In the genomic region with DNA sequence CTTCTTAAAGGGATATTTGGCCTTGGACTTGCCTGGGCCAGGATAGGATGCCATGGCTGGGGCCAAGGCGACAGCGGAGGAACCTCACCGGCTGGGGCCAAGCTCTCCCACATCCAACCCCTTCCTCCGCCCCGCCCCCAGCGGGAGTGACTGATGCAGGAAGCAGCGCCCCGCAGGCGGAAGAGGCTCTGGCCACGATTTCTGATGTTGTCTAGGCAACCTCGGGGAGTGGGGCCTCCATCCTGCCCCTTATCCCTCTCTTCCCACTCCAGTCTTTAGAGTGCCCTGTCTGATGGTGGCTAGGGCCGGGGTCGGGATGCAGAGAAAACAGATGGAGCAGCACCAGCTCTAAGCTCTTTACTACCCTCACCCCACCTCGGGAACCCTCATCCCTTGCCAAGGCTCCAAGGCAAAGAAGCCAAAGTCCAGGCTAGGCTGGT, we compare ENCODE assay signal across 8 mouse cellular contexts. TPM values are rescaled to one million over a fixed set of nuclear protein-coding genes. Genes with fewer than 3 reads are reported as not detected.
DNase-seq lines count a peak whose midpoint lies in the region; ATAC-seq and TF ChIP-seq lines count a peak whose summit lies in the region.

No protein-coding gene starts in this region.

- H3K27ac ChIP-seq in hindbrain, embryonic 10.5 days: peak overlapping the region; percentile 95
- H3K27ac ChIP-seq in lung, embryonic 15.5 days: peak overlapping the region; percentile 94
- H3K27ac ChIP-seq in olfactory bulb, adult 2 months (ENCODE audit: insufficient read depth, low read depth, low read length): peak overlapping the region; percentile 93
- H3K27ac ChIP-seq in thymus, adult 2 months (ENCODE audit: control insufficient read depth, insufficient read depth, low read length): no peak overlapping the region

- H3K4me1 ChIP-seq in hindbrain, embryonic 10.5 days (replicated peaks): peaks cover 83% of the 10 kb centered on the region
- H3K4me1 ChIP-seq in lung, embryonic 15.5 days: peaks cover 47% of the 10 kb centered on the region
- H3K4me1 ChIP-seq in olfactory bulb, adult 2 months (ENCODE audit: control insufficient read depth, insufficient read depth, low read length): peaks cover 54% of the 10 kb centered on the region
- peaks cover 17% of the 10 kb centered on the region for H3K4me1 ChIP-seq in thymus, adult 2 months (replicated peaks; ENCODE audit: control insufficient read depth, insufficient read depth, low read length)

- peak overlapping the region; percentile 99 for H3K4me2 ChIP-seq in lung, embryonic 15.5 days

- no peaks in the 10 kb centered on the region for H3K9me3 ChIP-seq in hindbrain, embryonic 10.5 days
- no peaks in the 10 kb centered on the region for H3K9me3 ChIP-seq in lung, embryonic 15.5 days

- TF ChIP-seq CTCF in olfactory bulb, adult 2 months (IDR thresholded peaks at IDR 0.05; ENCODE audit: insufficient read depth, low read depth, low read length): 0 out of 2 replicates have a peak, but pooled peaks have one; percentile 15
- no peak for TF ChIP-seq CTCF in thymus, adult 2 months (IDR thresholded peaks at IDR 0.05; ENCODE audit: borderline replicate concordance, control insufficient read depth, extremely low read depth, insufficient read depth, low read length, poor library complexity)

- peaks cover 7% of the 10 kb centered on the region for H3K36me3 ChIP-seq in hindbrain, embryonic 10.5 days
- H3K36me3 ChIP-seq in lung, embryonic 15.5 days: no peaks in the 10 kb centered on the region
- H3K36me3 ChIP-seq in thymus, adult 2 months (ENCODE audit: control insufficient read depth, insufficient read depth, low read length): no peaks in the 10 kb centered on the region

- H3K4me3 ChIP-seq in hindbrain, embryonic 10.5 days: peak overlapping the region; percentile 91
- peak overlapping the region; percentile 74 for H3K4me3 ChIP-seq in lung, embryonic 15.5 days
- H3K4me3 ChIP-seq in olfactory bulb, adult 2 months (ENCODE audit: insufficient read depth, low read depth, low read length): peak overlapping the region; percentile 72
- peak overlapping the region; percentile 51 for H3K4me3 ChIP-seq in thymus, adult 2 months (ENCODE audit: control insufficient read depth, insufficient read depth, low read length)

- WGBS in hindbrain, embryonic 10.5 days: under 1% methylated on average over 14 of the region's 14 CpGs
- 0% methylated on average over 14 of the region's 14 CpGs for WGBS in lung, embryonic 15.5 days
- 1% methylated on average over 14 of the region's 14 CpGs for WGBS in olfactory bulb, adult 2 months
- WGBS in thymus, adult 2 months: under 1% methylated on average over 14 of the region's 14 CpGs

- peak overlapping the region; percentile 63 for H3K9ac ChIP-seq in lung, embryonic 15.5 days

- H3K27me3 ChIP-seq in hindbrain, embryonic 10.5 days (ENCODE audit: insufficient read depth, poor library complexity, severe bottlenecking): peaks cover 12% of the 10 kb centered on the region; the same call in 1 of the 2 replicates
- no peaks in the 10 kb centered on the region for H3K27me3 ChIP-seq in lung, embryonic 15.5 days
- no peaks in the 10 kb centered on the region for H3K27me3 ChIP-seq in thymus, adult 2 months (ENCODE audit: control insufficient read depth, insufficient read depth, low read length)

- peak; percentile 82 for ATAC-seq in frontal cortex, adult (ENCODE audit: low TSS enrichment)
- ATAC-seq in lung, embryonic 15.5 days (ENCODE audit: borderline replicate concordance, extremely low read depth, low FRiP score, low TSS enrichment): peak; percentile 90

- DNase-seq in Muller cell, postnatal 12 days (ENCODE audit: inconsistent ontology term): peak; percentile 98
- DNase-seq in cerebellum, adult 9-10 months: peak; percentile 95
- DNase-seq in hindbrain, embryonic 10.5 days (ENCODE audit: low spot score): peak; percentile 90
- DNase-seq in layer of hippocampus, adult 9-10 months (ENCODE audit: low spot score): peak; percentile 65
- peak; percentile 91 for DNase-seq in thymus, adult 2 months

- peak; percentile 62 for TF ChIP-seq POLR2A in olfactory bulb, adult 2 months (IDR thresholded peaks at IDR 0.05; ENCODE audit: insufficient read depth, low read depth, low read length)
- TF ChIP-seq POLR2A in thymus, adult 2 months (IDR thresholded peaks at IDR 0.05; ENCODE audit: control insufficient read depth, extremely low read depth, insufficient read depth, low read length, poor library complexity): peak; percentile 40; the same call in 1 of the 2 replicates

RNA-seq across cellular contexts. Expression of gene Ampd2, which starts 1.1 kb away (rescaled TPM):
- 53.3 and 58.7 TPM in 2 replicates for polyA plus RNA-seq in hindbrain, embryonic 10.5 days (2016; fragmentation: Nextera tagmentation; extraction: Ambion mirVana)
- polyA plus RNA-seq in lung, embryonic 15.5 days (2015; fragmentation: Nextera tagmentation; extraction: Ambion mirVana): 38.1 and 38.4 TPM in 2 replicates
- not detected in 2 replicates for polyA plus RNA-seq in olfactory bulb, adult 2 months (2012; ENCODE audit: insufficient read depth, insufficient read length, low replicate concordance, missing spikeins)
- 159 and 177 TPM in 2 replicates for polyA plus RNA-seq in thymus, adult 2 months (2012; rRNA removed)

RNA-seq across cellular contexts. Expression of gene Gnat2, which starts 7.3 kb away (rescaled TPM):
- polyA plus RNA-seq in hindbrain, embryonic 10.5 days (2016; fragmentation: Nextera tagmentation; extraction: Ambion mirVana): 0.46 and 0.81 TPM in 2 replicates
- 0.48 and 0.96 TPM in 2 replicates for polyA plus RNA-seq in lung, embryonic 15.5 days (2015; fragmentation: Nextera tagmentation; extraction: Ambion mirVana)
- not detected in 2 replicates for polyA plus RNA-seq in olfactory bulb, adult 2 months (2012; ENCODE audit: insufficient read depth, insufficient read length, low replicate concordance, missing spikeins)
- 0.27 and 0.32 TPM in 2 replicates for polyA plus RNA-seq in thymus, adult 2 months (2012; rRNA removed)

RNA-seq across cellular contexts. Expression of gene Gstm4, which starts 40.6 kb away (rescaled TPM):
- 12.8 and 13.9 TPM in 2 replicates for polyA plus RNA-seq in hindbrain, embryonic 10.5 days (2016; fragmentation: Nextera tagmentation; extraction: Ambion mirVana)
- polyA plus RNA-seq in lung, embryonic 15.5 days (2015; fragmentation: Nextera tagmentation; extraction: Ambion mirVana): 16.7 TPM in 2 replicates
- not detected in 2 replicates for polyA plus RNA-seq in olfactory bulb, adult 2 months (2012; ENCODE audit: insufficient read depth, insufficient read length, low replicate concordance, missing spikeins)
- polyA plus RNA-seq in thymus, adult 2 months (2012; rRNA removed): 7.9 and 9.7 TPM in 2 replicates
